Mouse (Mus musculus): Measurements from ENCODE around the gene Cep55.

The Cep55 gene

DNA sequence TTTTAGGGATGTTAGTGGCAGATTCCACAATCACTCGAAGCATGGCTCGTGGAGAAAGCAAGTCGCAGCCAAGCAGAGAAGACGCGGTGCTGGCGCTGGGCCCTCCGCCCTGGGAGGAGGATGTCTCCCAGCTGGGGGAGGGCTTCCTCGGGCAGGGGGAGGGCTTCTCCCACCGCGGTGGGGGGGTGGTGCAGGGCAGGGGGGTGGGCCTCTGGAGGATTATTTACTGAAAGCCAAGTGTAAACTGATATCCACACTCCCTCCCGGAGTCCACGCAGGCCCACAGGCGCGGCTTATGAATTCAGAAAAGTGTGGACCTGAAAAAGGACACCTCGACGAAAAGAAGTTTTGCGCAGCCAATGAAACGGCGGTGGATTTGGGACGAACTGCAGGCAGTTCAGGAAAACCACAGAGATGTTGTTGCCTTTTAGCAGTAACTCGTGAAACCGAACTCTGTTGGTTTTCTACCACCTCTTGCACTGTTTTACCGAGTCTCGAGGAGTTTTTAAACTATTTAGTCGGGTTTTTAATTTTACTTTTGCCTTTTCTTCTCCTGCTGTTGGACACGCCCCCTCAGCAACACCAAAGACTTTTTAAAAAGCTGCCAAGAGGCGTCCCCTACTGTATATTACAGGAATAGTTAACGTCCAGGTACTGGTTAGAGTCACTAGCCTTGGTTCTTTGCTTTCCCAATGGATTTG is 11.4 kb upstream of the Cep55 start, which contains the start of gene Myof:
Myof (minus strand) TSS at position 297 of the 701 bp plus-strand sequence.
- DNase-seq (ENCODE audit: extremely low spot score, low read depth, low spot score), result peak; percentile 26

GRCm38 (mm10) chr19:38045198-38045597 is 9.6 kb upstream of the Cep55 start:
- DNase-seq (ENCODE audit: extremely low spot score, low read depth, low spot score), result no peak

DNA sequence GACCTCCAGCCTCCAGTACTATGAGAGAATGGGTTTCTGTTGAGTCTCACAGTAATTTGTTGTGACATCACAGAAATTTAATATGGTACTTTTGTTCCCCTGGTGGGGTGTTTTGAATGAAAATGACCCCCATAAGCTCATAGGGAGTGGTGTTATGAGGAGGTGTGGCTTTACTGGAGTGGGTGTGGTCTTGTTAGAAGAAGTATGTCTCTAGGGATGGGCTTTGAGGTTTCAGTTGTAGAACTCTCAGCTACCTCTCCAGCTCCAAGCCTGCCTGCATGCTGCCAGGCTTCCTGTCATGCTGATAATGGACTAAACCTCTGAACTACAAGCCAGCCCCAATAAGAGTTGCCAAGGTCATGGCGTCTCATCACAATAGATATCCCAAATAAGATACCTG is 5.1 kb upstream of the Cep55 start:
- DNase-seq (ENCODE audit: extremely low spot score, low read depth, low spot score), result no peak

- no peak for DNase-seq (ENCODE audit: extremely low spot score, low read depth, low spot score)
Measured at GRCm38 (mm10) chr19:38053227-38054041, 1.4 kb upstream of the Cep55 start.

DNA sequence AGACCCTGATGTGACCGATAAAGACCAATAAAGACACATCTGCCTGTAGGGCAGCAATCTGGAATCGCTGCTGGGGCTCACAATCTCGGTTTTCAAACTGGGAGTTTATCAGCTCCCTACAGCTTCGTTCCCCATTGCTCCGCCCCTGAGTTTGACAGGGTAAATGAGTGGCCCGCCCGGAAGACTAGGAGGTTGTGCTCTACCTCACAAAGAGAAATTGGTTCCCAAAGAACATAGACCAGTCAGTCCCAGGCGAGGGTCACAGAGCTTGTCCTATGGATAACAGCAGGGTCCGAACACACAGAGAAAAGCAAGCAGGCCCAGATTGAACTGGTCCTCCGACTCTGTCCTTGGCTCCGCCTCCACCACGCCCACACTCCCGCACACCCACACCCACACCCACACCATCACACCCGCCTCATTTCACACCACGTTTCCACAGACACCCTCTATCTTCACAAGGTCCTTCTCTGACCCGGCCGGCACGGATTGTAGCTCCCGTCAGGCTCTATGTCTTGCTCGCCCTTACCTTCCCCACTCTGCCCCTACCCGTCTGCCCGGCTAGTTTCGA is 577 bp upstream of the Cep55 start:
- no peak for DNase-seq (ENCODE audit: extremely low spot score, low read depth, low spot score)

- no peak for DNase-seq (ENCODE audit: extremely low spot score, low read depth, low spot score)
Measured at GRCm38 (mm10) chr19:38055798-38056197, 987 bp downstream of the Cep55 start.

GRCm38 (mm10) chr19:38056276-38056675 is 1.5 kb downstream of the Cep55 start:
- DNase-seq (ENCODE audit: extremely low spot score, low read depth, low spot score), result no peak

GRCm38 (mm10) chr19:38056931-38057330 is 2.1 kb downstream of the Cep55 start:
- DNase-seq (ENCODE audit: extremely low spot score, low read depth, low spot score), result no peak

- DNase-seq (ENCODE audit: extremely low spot score, low read depth, low spot score), result no peak
Measured at GRCm38 (mm10) chr19:38063201-38063600, 8.4 kb downstream of the Cep55 start.

- no peak for DNase-seq (ENCODE audit: extremely low spot score, low read depth, low spot score)
Measured at GRCm38 (mm10) chr19:38064051-38064450, 9.2 kb downstream of the Cep55 start.

GRCm38 (mm10) chr19:38073226-38073625 is 18.4 kb downstream of the Cep55 start:
- no peak for DNase-seq (ENCODE audit: extremely low spot score, low read depth, low spot score)

- DNase-seq (ENCODE audit: extremely low spot score, low read depth, low spot score), result no peak
Measured at GRCm38 (mm10) chr19:38075051-38075450, 20.2 kb downstream of the Cep55 start.

- no peak for DNase-seq (ENCODE audit: extremely low spot score, low read depth, low spot score)
Measured at GRCm38 (mm10) chr19:38076251-38076650, 21.4 kb downstream of the Cep55 start.

DNA sequence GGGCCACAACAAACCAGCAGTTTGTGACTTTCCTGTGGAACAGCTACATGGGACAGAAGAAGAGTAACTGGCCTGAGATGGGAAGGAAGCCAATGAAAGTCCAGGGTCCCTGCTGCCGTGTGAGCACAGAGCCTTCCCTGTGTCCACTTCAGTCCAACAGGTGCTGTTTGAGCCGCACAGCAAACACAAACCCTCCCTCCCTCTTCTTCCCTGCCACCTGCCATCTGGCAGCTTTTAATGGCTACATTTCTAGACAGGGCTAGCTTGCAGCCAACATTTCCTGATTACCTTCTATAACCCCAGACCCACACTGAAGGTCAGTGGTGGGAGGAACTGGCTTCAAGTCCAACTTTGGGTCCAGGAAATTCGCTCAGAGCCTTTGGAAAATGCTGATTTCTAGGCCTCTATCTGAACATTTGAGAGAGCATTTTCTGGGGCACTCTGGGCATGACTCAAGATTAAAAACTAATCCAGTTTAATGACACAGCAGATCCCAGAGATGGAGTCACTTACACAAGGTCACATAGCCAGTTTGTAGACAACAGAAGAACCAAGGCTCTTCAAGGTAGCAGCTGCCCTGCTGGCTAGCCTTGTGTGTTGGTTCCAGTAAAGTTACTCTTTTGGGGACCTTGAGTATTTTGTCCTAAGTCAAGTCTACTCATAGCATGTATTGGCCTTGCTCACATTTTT is 23.2 kb downstream of the Cep55 start:
- DNase-seq (ENCODE audit: extremely low spot score, low read depth, low spot score), result no peak

- no peak for DNase-seq (ENCODE audit: extremely low spot score, low read depth, low spot score)
Measured at GRCm38 (mm10) chr19:38081361-38081760, 26.6 kb downstream of the Cep55 start.

DNA sequence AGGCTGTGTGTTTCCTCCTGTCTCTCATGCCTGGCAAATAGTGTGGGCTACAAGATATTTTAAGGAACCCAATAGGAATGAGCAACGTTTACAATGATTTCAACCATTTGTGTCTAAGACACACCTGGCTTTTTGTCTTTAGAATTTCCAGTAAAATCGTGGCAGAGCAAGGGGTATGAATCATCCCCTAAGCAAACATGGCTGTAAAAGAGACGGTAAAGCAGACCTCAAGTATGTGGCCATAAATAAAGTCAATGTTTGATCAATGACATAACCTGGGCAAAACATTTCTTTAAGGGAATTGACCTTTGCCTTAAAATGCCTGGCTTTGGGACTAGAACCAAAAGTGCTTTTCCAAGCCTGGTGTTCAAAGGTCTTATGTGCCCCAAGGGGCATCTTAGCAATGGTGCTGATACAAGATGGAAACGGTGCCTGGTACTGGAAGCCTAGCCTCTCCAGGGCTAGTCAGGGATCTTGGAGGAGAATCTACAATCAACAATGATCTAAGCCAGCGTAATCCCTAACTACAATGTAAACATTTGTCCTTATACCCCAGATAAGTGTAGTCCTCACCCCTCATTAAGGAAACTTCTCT is 28.2 kb downstream of the Cep55 start:
- DNase-seq (ENCODE audit: extremely low spot score, low read depth, low spot score), result no peak

DNA sequence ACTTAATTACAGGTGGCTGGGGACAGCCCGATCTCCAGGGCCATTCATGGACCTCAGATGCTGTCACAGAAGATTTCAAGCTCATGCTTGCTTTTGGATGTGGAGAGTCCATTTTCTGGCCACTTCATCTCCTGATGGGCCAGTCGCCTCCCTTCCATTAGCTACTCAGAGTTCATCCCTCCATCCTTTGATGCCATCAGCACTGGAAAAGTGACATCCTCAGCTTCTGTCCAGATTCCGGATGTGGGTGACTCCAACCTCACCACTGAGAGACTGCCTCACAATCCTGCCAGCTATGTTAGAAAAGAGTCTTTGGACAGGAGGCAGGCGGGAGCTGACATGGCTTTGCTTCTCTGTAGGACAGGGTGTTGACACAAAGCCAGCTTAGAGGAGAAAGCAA is 31.0 kb downstream of the Cep55 start:
- no peak for DNase-seq (ENCODE audit: extremely low spot score, low read depth, low spot score)

DNA sequence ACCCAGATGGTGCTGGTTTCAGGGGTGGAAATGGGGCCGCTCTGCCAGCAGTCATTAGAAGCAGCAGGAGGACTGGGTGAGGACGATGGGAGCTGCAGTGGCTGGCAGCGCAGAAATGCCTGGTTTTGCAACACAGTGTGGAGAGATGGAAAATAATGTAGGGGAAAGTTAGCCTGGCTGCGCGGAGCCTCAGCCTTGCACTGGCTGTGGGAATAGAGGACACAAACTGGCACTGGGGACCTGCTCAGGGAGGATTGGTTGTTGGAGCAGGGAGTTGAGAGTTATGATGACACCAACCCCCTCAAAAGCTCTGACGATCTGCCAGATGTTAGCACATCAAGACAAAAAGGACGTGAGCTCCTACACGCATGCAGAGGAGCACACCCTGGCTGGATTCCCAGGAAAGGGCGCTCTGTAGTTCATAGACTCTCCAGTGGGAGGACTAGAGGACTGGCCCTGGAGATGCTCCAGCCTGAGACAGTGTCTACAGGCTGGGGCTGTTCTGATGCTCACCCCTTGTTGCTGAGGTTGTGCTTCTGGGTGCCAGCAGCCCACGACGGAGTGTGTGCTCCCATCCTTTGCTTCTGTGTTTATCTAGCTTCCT is 32.2 kb downstream of the Cep55 start:
- no peak for DNase-seq (ENCODE audit: extremely low spot score, low read depth, low spot score)

- DNase-seq (ENCODE audit: extremely low spot score, low read depth, low spot score), result no peak
Measured at GRCm38 (mm10) chr19:38089358-38089757, 34.5 kb downstream of the Cep55 start.

- DNase-seq (ENCODE audit: extremely low spot score, low read depth, low spot score), result no peak
Measured at GRCm38 (mm10) chr19:38091512-38091985, 36.7 kb downstream of the Cep55 start.
